Mouse (Mus musculus) MEL (cell line): ENCODE results near the gene Elp1. TPM values are rescaled to one million over a fixed set of nuclear protein-coding genes. Genes with fewer than 3 reads are reported as not detected.
A peak's percentile ranks its signal among the peaks of the same experiment; 100 is the strongest.

ENCODE experiments used
- DNase-seq: peaks from one replicate; pipeline ENCODE4 v3.0.0; 2011; ENCODE audit warnings: low read depth, low spot score
- H3K27ac ChIP-seq: 2 replicates; pipeline ENCODE4 v1.5.1; 2012; ENCODE audit warnings: low read depth, mild to moderate bottlenecking, control low read depth, low read length, moderate library complexity; ENCODE audit not compliant: control insufficient read depth
- H3K27me3 ChIP-seq, 2 experiments: fragments of 150-350 bp in 1 of 2; sonication (generic) in 1 of 2; 2 replicates each; pipeline ENCODE4 v1.6.1; 2012; ENCODE audit warnings: low read length in 2 of 2, mild to moderate bottlenecking in 2 of 2, improper control_type of control experiment in 1 of 2, moderate library complexity in 1 of 2; ENCODE audit not compliant: insufficient read depth in 2 of 2, control insufficient read depth in 1 of 2
- H3K36me3 ChIP-seq, 2 experiments: 2 replicates each; pipeline ENCODE4 v1.6.1; 2012 to 2014; ENCODE audit warnings: low read length in 2 of 2, improper control_type of control experiment in 1 of 2, inconsistent platforms in 1 of 2, mild to moderate bottlenecking in 1 of 2; ENCODE audit not compliant: insufficient read depth in 2 of 2, control insufficient read depth in 1 of 2
- H3K4me1 ChIP-seq, 2 experiments: fragments of 150-350 bp in 1 of 2; sonication (generic) in 1 of 2; 2 replicates each; pipeline ENCODE4 v1.6.1; 2012; ENCODE audit warnings: low read length in 2 of 2, improper control_type of control experiment in 1 of 2, mild to moderate bottlenecking in 1 of 2; ENCODE audit not compliant: insufficient read depth in 2 of 2, control insufficient read depth in 1 of 2
- H3K4me3 ChIP-seq, 2 experiments: fragments of 150-350 bp in 1 of 2; sonication (generic) in 1 of 2; 2 replicates each; pipeline ENCODE4 v1.5.1; 2012; ENCODE audit warnings: low read depth in 2 of 2, low read length in 2 of 2, mild to moderate bottlenecking in 2 of 2, moderate library complexity in 2 of 2, control low read depth in 1 of 2, improper control_type of control experiment in 1 of 2; ENCODE audit not compliant: control insufficient read depth in 1 of 2, insufficient read depth in 1 of 2
- H3K79me2 ChIP-seq: 2 replicates; pipeline ENCODE4 v1.6.1; 2012; ENCODE audit warnings: mild to moderate bottlenecking, low read length, moderate library complexity; ENCODE audit not compliant: control insufficient read depth, poor library complexity, insufficient read depth
- H3K9ac ChIP-seq: 2 replicates; pipeline ENCODE4 v1.6.1; 2012; ENCODE audit warnings: low read depth, mild to moderate bottlenecking, control low read depth, low read length, moderate library complexity; ENCODE audit not compliant: control insufficient read depth, poor library complexity, severe bottlenecking
- H3K9me3 ChIP-seq: fragments of 150-350 bp; sonication (generic); replicated peaks from 2 replicates; pipeline ENCODE4 v1.6.1; 2012; ENCODE audit warnings: mild to moderate bottlenecking, low read length, improper control_type of control experiment, moderate library complexity; ENCODE audit not compliant: insufficient read depth
- CHD2 ChIP-seq: IDR thresholded peaks from 2 replicates; pipeline ENCODE4 v1.6.1; 2011; ENCODE audit warnings: low read length, improper control_type of control experiment
- ETS1 ChIP-seq: IDR thresholded peaks from 2 replicates; pipeline ENCODE4 v1.6.1; 2012; ENCODE audit warnings: low read depth, mild to moderate bottlenecking, inconsistent platforms, low read length, improper control_type of control experiment, moderate library complexity
- HCFC1 ChIP-seq: IDR thresholded peaks from 2 replicates; pipeline ENCODE4 v1.6.1; 2012; ENCODE audit warnings: low read depth, mild to moderate bottlenecking, inconsistent platforms, low read length, improper control_type of control experiment, moderate library complexity
- KAT2A ChIP-seq: conservative IDR thresholded peaks from 2 replicates; pipeline ENCODE4 v1.6.1; 2012; ENCODE audit warnings: low read depth, low read length, improper control_type of control experiment, inconsistent platforms
- MAFK ChIP-seq: IDR thresholded peaks from 2 replicates; pipeline ENCODE4 v1.6.1; 2011; ENCODE audit warnings: low read depth, mild to moderate bottlenecking, low read length, improper control_type of control experiment, borderline replicate concordance
- MAX ChIP-seq: IDR thresholded peaks from 2 replicates; pipeline ENCODE4 v1.6.1; 2011; ENCODE audit warnings: low read length, improper control_type of control experiment
- MEF2A ChIP-seq: IDR thresholded peaks from 2 replicates; pipeline ENCODE4 v1.6.1; 2014; ENCODE audit warnings: low read depth, mild to moderate bottlenecking, inconsistent platforms, low read length, improper control_type of control experiment; ENCODE audit not compliant: poor library complexity, insufficient replicate concordance, severe bottlenecking; ENCODE audit errors: extremely low read depth
- MXI1 ChIP-seq: IDR thresholded peaks from 2 replicates; pipeline ENCODE4 v1.6.1; 2011; ENCODE audit warnings: mild to moderate bottlenecking, low read depth, low read length, improper control_type of control experiment
- MYB ChIP-seq: IDR thresholded peaks from 2 replicates; pipeline ENCODE4 v1.6.1; 2011; ENCODE audit warnings: mild to moderate bottlenecking, low read depth, low read length, improper control_type of control experiment
- MYC ChIP-seq: IDR thresholded peaks from 2 replicates; pipeline ENCODE4 v1.6.1; 2011; ENCODE audit warnings: low read depth, mild to moderate bottlenecking, low read length, improper control_type of control experiment, moderate library complexity
- NRF1 ChIP-seq: IDR thresholded peaks from 2 replicates; pipeline ENCODE4 v1.6.1; 2014; ENCODE audit warnings: low read depth, mild to moderate bottlenecking, inconsistent platforms, low read length, improper control_type of control experiment, moderate library complexity; ENCODE audit not compliant: poor library complexity, insufficient read depth, severe bottlenecking
- POLR2A ChIP-seq, 2 experiments: IDR thresholded peaks; 2 replicates each; pipeline ENCODE4 v1.6.1; 2011 to 2012; ENCODE audit warnings: low read length in 2 of 2, mild to moderate bottlenecking in 2 of 2, control low read depth in 1 of 2, improper control_type of control experiment in 1 of 2, low read depth in 1 of 2, moderate library complexity in 1 of 2; ENCODE audit not compliant: control insufficient read depth in 1 of 2, insufficient read depth in 1 of 2, poor library complexity in 1 of 2
- POLR2AphosphoS2 ChIP-seq: IDR thresholded peaks from 2 replicates; pipeline ENCODE4 v1.6.1; 2011; ENCODE audit warnings: low read length, improper control_type of control experiment
- SIN3A ChIP-seq: IDR thresholded peaks from 2 replicates; pipeline ENCODE4 v1.6.1; 2012; ENCODE audit warnings: low read length, improper control_type of control experiment, inconsistent platforms
- SMC3 ChIP-seq: IDR thresholded peaks from 2 replicates; pipeline ENCODE4 v1.6.1; 2011; ENCODE audit warnings: low read depth, low read length, improper control_type of control experiment
- TAL1 ChIP-seq: IDR thresholded peaks from 2 replicates; pipeline ENCODE4 v1.6.1; 2012; ENCODE audit warnings: mild to moderate bottlenecking, inconsistent platforms, low read length, moderate library complexity, mixed read lengths
- TBP ChIP-seq: IDR thresholded peaks from 2 replicates; pipeline ENCODE4 v1.8.0; 2011; ENCODE audit warnings: low read depth, low read length, improper control_type of control experiment
- TCF12 ChIP-seq: IDR thresholded peaks from 2 replicates; pipeline ENCODE4 v1.6.1; 2014; ENCODE audit warnings: low read depth, mild to moderate bottlenecking, inconsistent platforms, low read length, improper control_type of control experiment, moderate library complexity
- ZC3H11A ChIP-seq: IDR thresholded peaks from 2 replicates; pipeline ENCODE4 v1.6.1; 2012; ENCODE audit warnings: low read depth, mild to moderate bottlenecking, inconsistent platforms, low read length, improper control_type of control experiment
- ZMIZ1 ChIP-seq: IDR thresholded peaks from 2 replicates; pipeline ENCODE4 v1.6.1; 2012; ENCODE audit warnings: low read depth, mild to moderate bottlenecking, inconsistent platforms, low read length, improper control_type of control experiment, moderate library complexity
- polyA plus RNA-seq, 2 experiments: library from polyadenylated mRNA; stranded (reverse) in 1 of 2; unstranded in 1 of 2; fragments of >175 nt in 1 of 2; fragments of >200 nt in 1 of 2; gene quantifications; 2 replicates each; pipeline versions ENCODE4 v1.2.1 to v1.2.4; 2012; ENCODE audit warnings: low replicate concordance in 2 of 2, low read depth in 1 of 2; ENCODE audit not compliant: insufficient read length in 2 of 2, insufficient read depth in 1 of 2, missing spikeins in 1 of 2
- total RNA-seq: library from RNA; depleted of rRNA; stranded (reverse); fragments of 300-350 nt; gene quantifications from 2 replicates; pipeline ENCODE4 v1.2.3, GENCODE M21; 2012

The Elp1 gene
- total and polyA plus RNA-seq, 3 experiments: 38.0 to 144 (median 41.3) TPM

DNA sequence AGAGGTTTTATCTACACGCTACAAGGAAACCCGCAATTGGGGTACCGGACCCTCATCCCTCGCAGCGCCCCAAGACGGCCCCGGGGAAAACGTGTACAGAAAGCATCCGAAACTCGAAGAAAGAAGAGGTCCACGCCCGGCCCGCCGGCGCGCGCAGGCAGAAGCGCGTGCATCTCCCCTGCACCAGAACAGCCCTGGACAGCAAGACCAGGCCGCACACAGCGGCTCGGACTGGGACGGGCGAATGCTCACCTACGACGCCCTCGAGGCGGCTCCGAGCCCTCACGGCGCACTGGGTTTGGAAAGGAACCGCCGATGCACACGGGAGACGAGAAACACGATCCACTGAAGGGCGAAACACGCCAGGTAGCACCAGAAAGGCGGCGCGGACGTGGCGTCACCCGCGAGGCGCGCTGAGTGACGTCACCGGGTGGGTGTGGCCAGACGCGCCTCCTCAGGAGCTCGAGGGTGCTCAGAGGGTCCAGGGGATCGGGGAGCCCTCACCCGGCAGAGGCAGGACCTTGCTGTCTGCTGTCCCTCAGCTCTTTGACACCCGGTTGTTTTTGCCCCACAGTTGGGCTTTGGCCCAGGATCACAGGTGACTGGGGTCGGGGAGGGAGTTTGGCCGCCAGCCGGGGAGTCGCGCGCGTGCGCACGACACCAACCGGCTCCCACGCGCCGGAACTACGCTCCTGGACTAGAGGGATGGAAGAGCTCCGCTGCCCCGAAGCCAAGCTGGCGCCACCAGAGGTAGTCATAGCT, at the start of gene Elp1, which contains the start of gene Fam206a (continued):
- TF ChIP-seq TCF12 (peak; percentile 50; the same call in 1 of the 2 replicates), TAL1 (no peak), SIN3A (peak; percentile 97), POLR2A (IDR thresholded peaks at IDR 0.05; ENCODE audit: control insufficient read depth in 1 of 2, insufficient read depth in 1 of 2, low read depth in 1 of 2, low read length in 2 of 2, poor library complexity in 1 of 2) (peak; percentile 86 to 88), MAX (peak; percentile 77)
- TF ChIP-seq, all 39 proteins: peak for 16

DNA sequence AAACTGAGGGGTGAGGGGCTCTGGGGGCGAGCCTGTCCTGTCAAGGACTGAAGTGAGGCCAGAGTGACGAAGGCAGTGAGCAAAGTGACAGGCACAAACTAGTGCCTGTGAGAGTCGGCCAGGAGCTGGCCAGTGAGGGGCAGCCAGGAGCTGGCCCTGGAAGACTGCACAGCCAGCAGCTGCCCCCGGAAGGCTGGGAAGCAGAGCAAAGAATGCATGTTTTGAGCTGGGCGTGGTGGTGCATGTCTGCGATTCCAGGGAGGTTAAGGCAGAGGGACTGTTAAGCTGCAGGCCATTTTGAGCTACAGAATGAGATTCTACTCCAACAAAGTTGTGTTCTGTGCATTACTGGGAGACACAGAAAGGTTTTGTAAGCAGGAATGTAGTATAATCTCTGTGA, 48.6 kb upstream of the Elp1 start:
- Histone ChIP-seq H3K4me3 (no peak overlapping the region), H3K9me3 (no peaks in the 10 kb centered on the region), H3K79me2 (no peaks in the 10 kb centered on the region), H3K27ac (no peak overlapping the region), H3K9ac (no peak overlapping the region), H3K36me3 (no peaks in the 10 kb centered on the region), H3K4me1 (peaks cover 0 to 3% of the 10 kb centered on the region in 2 experiments; a peak in 2 of 4 replicates), H3K27me3 (no peaks in the 10 kb centered on the region)
- DNase-seq: no peak
- TF ChIP-seq ZC3H11A (no peak), CHD2 (no peak), KAT2A (no peak), ETS1 (no peak), TBP (no peak), NRF1 (no peak), HCFC1 (no peak), POLR2A (IDR thresholded peaks at IDR 0.05; ENCODE audit: control insufficient read depth in 1 of 2, insufficient read depth in 1 of 2, low read depth in 1 of 2, low read length in 2 of 2, poor library complexity in 1 of 2) (no peak), TAL1 (no peak), MXI1 (no peak), MYB (no peak), SMC3 (no peak), POLR2AphosphoS2 (no peak), ZMIZ1 (no peak), MYC (no peak), MAFK (no peak), MEF2A (no peak)
